Mouse (Mus musculus) liver, adult (tissue): Measurements from ENCODE around the gene Kcnip1.

Source experiments
- GATA4 ChIP-seq: IDR thresholded peaks from 2 replicates; pipeline ENCODE4 v1.6.1; 2014; ENCODE audit warnings: mild to moderate bottlenecking, low read length; ENCODE audit not compliant: insufficient replicate concordance

Gene Kcnip1

GRCm38 (mm10) chr11:33860905-33861582 is 131.9 kb downstream of the Kcnip1 start:
- no peak for TF ChIP-seq GATA4

- TF ChIP-seq GATA4 = no peak
Measured at GRCm38 (mm10) chr11:33849614-33850013, 143.3 kb downstream of the Kcnip1 start.

DNA sequence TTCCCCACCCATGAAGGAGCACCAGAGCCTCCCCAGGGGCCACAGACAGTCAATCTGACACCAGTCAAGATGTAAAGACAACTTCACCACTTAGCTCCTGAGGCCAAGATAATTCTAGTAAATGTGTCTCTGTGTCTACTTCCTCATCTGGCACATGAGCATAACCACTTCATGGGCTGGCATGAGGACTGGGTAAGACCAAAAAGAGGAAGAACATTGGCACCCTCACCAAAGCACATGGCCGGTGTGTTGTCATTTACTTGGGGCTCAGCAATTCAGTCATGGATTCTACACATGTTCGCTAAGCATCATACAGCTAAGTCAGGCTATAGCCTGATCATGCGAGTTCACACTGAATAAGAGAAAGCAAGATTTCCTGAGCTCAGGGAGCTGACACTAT is 144.3 kb downstream of the Kcnip1 start:
- no peak for TF ChIP-seq GATA4

DNA sequence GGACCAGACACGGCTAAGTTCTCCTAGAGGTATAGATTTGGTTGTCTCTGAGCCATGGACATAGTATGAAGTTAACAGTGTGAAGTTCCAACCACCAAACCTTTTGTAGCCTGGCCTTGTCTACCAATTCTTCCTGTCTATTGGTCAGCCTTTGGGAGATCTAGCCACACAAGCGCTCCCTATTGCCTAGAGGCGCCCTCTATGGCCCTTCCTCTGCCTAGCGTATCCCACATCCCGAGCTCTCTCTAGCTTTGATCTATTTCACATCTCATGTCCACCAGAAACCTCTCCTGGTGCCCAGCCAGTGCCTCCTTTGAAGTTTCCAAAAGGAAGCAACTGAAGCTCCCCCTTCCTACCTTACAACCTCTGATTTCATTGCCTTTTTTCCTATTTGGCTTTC is 147.0 kb downstream of the Kcnip1 start:
- no peak for TF ChIP-seq GATA4

DNA sequence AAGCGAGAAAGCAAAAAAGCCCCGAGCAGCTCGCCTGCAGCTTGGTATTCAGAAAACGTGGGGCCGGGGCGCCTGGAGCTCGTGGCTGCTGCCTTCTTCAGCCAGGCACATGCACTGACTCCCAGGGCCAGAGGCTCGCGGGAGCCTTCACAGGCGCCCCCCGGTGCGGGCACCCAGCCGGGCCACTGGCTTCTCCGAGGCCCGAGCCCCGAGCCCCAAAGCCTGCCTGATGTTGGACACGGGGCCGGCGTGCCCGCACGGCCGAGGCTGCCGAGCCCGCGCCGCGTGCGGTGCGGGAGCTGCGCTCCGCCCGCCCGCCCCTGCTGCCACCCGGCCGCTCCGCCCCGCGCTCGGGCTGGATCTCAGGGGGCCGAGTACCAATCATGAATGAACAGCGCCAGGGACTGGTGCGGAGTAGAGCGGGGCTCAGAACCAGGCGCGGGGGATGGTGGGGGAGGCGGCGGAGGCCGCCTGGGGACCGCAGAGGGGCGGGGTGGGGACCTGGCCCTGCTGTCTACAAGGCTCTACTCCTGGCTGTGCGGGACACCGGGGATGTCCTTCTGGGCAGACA is 149.6 kb downstream of the Kcnip1 start:
- no peak for TF ChIP-seq GATA4

- no peak for TF ChIP-seq GATA4
Measured at GRCm38 (mm10) chr11:33839049-33839448, 153.9 kb downstream of the Kcnip1 start.

DNA sequence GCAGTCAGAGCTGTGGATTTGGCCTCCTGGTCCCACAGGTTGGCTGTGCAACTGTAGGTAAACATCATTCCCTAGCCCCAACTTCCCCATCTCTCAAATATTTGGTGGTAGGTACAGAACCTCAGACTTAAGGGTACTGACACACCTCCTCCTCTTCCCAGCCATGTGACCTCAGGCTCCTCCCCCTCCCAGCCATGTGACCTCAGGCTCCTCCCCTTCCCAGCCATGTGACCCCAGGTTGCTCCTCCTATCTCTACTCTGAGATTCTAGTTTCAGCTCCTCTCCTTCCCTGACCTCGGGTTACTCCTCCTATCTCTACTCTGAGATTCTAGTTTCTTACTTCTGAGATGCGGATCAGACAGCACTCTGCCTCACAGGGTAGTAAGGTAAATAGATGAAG is 163.2 kb downstream of the Kcnip1 start:
- TF ChIP-seq GATA4 = no peak

- no peak for TF ChIP-seq GATA4
Measured at GRCm38 (mm10) chr11:33827829-33828206, 165.1 kb downstream of the Kcnip1 start.

- no peak for TF ChIP-seq GATA4
Measured at GRCm38 (mm10) chr11:33827085-33827828, 165.7 kb downstream of the Kcnip1 start.

DNA sequence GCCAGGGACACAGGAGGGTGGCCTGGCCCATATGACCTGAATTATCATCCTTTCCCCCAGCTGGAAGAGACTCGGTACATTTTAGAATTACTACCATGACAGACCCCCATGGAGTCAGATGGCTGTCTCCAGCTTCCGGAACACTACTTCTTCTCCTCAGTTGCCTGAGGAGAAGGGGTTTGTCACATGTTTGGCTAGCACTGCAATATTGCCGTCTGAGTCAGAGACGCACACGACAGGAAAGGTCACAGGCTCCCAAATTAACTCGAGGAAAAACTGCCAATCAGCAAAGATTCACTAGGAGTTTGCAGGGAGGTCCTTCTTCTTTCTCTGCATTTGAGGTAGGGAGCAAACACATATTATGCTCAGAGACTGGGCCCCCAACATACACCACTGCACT is 168.2 kb downstream of the Kcnip1 start:
- no peak for TF ChIP-seq GATA4

- TF ChIP-seq GATA4 = no peak
Measured at GRCm38 (mm10) chr11:33821331-33821730, 171.6 kb downstream of the Kcnip1 start.

- no peak for TF ChIP-seq GATA4
Measured at GRCm38 (mm10) chr11:33820876-33821275, 172.1 kb downstream of the Kcnip1 start.

GRCm38 (mm10) chr11:33818861-33819503 is 174.0 kb downstream of the Kcnip1 start:
- no peak for TF ChIP-seq GATA4

DNA sequence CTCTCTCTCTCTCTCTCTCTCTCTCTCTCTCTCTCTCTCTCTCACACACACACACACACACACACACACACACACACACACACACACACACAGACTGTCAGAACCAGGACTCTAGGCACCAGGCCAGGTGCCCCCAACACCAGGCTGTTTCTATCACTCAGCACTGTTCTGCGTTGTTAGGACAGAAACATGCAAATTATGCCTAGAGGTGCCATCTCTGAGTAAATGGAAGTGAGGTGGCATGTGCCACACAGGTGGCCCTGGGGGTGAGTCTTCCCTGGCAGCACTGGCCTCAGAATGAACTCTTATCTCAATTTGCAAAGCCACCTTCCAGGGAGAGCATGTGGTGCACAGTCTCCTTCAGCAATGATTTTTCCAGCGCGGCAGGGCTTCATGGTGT is 176.9 kb downstream of the Kcnip1 start:
- TF ChIP-seq GATA4 = no peak

DNA sequence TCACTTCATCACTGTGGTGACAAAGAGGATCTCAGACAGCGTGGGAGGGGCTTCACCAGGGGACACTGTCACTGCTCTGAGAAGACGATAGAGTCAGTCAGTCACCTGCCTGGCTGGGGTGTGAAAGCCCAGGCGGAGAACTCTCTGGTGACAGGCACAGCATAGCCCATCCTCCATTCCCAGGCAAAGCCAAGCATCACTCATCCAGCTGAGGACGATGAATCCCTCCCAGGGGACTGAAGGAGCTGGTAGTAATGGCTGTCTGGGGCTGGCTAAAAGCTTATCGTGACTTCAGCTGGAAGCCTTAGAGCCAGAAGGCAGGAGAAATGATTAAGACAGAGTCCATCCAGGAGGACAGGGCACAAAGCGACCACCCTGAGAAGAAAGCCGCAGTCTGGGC is 182.8 kb downstream of the Kcnip1 start:
- no peak for TF ChIP-seq GATA4

DNA sequence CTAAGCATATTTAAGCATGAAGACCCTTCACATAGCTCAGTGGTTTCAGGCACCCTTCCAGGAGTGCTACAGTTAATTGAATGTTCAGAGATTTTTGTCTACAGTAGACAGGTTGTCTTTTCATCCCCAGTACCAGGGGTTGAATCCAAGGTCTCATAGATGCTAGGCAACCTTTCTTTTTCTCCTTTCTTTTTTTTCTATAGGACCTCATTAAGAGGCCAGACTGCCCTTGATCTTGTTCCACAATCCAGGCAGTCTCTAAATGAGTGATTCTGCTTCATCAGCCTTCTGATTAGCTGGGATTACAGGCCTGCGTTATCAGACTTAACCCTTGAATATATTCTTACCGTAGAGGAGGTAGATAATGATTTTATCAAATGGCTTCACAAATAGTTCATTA is 189.9 kb downstream of the Kcnip1 start:
- TF ChIP-seq GATA4 = no peak
